Mouse (Mus musculus) kidney, embryonic 14.5 days (tissue): ENCODE data around the gene Thpo. TPM values are rescaled to one million over a fixed set of nuclear protein-coding genes. Genes with fewer than 3 reads are reported as not detected.

ENCODE experiments used
- polyA plus RNA-seq: library from polyadenylated mRNA; unstranded; fragments of >200 nt; fragmentation: Nextera tagmentation; extraction: Ambion mirVana; gene quantifications from 2 replicates; pipeline ENCODE4 v1.2.1, GENCODE M21; 2014

Thpo gene
- polyA plus RNA-seq, 1 experiment from 2014 or later = 1.2 TPM

Other genes with a start within 250 kb of the Thpo start
- gene Eif2b5, start 235.7 kb downstream of the Thpo start, polyA plus RNA-seq = 68.6 and 115 TPM in 2 replicates
- 29.1 and 30.5 TPM in 2 replicates for gene Dvl3, start 217.5 kb downstream of the Thpo start, polyA plus RNA-seq
- 607 TPM in 2 replicates for gene Ap2m1, start 199.0 kb downstream of the Thpo start, polyA plus RNA-seq
- gene Abcf3, start 185.9 kb downstream of the Thpo start, polyA plus RNA-seq = 42.6 and 44.5 TPM in 2 replicates
- gene Vwa5b2, start 145.0 kb downstream of the Thpo start, polyA plus RNA-seq = 0.79 and 1.3 TPM in 2 replicates
- gene Eef1akmt4, start 122.9 kb downstream of the Thpo start, polyA plus RNA-seq = 42.2 and 42.4 TPM in 2 replicates
- not detected in 2 replicates for gene Gm49333, start 122.9 kb downstream of the Thpo start, polyA plus RNA-seq
- 44.3 and 55.7 TPM in 2 replicates for gene Alg3, start 122.8 kb downstream of the Thpo start, polyA plus RNA-seq
- gene Camk2n2, start 113.2 kb downstream of the Thpo start, polyA plus RNA-seq = 1.7 and 1.9 TPM in 2 replicates
- 2.6 and 3.1 TPM in 2 replicates for gene Ece2, start 104.7 kb downstream of the Thpo start, polyA plus RNA-seq
- 208 and 355 TPM in 2 replicates for gene Psmd2, start 82.9 kb downstream of the Thpo start, polyA plus RNA-seq
- 131 and 213 TPM in 2 replicates for gene Eif4g1, start 66.2 kb downstream of the Thpo start, polyA plus RNA-seq
- gene Fam131a, start 41.3 kb downstream of the Thpo start, polyA plus RNA-seq = 3.8 and 5.5 TPM in 2 replicates
- 147 and 172 TPM in 2 replicates for gene Polr2h, start 16.8 kb downstream of the Thpo start, polyA plus RNA-seq
- 15.5 and 17.3 TPM in 2 replicates for gene Clcn2, start 16.8 kb downstream of the Thpo start, polyA plus RNA-seq
- 3.9 and 4.6 TPM in 2 replicates for gene Chrd, start 1.4 kb downstream of the Thpo start, polyA plus RNA-seq